Mouse (Mus musculus): ENCODE measurements around the gene Prdm16.

Prdm16 gene

DNA sequence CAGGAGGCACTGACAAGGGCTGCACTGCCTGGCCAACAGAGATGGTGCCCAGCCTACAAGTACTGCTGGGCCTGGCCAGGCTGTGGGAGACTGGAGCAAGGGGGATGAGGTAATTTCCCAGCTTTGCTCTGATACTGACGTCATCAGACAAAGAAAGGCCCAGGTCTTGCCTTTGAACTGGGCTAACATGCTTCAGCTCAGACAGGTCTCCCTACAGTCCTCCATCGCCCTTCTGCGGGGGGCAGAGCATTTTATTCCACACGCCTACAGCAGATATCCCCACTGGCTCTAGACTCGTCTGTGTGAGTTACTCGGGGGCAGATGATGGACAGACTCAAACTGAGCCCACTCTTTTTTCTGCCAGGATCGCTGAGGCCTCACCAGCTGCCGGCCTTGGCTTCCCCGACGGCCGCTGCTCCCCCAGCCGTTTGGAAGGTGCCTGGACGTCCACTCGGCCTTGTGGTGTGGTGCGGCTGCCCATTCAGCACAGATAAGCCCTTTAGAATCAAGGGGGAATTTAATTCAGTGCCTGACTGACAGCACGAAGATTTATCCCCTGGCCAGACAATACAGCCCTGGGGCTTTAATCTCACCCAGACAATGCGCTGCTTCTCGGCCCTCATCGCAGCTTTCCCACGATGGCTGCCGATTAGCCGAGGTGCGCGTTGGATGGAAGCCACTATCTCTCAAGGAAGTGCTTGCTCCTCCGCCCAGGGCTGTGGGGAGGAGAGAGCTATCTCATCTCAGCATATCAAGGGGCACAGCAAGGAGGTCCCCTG, 32.8 kb downstream of the Prdm16 start:
- DNase-seq (ENCODE audit: low read depth, low spot score), result no peak

DNA sequence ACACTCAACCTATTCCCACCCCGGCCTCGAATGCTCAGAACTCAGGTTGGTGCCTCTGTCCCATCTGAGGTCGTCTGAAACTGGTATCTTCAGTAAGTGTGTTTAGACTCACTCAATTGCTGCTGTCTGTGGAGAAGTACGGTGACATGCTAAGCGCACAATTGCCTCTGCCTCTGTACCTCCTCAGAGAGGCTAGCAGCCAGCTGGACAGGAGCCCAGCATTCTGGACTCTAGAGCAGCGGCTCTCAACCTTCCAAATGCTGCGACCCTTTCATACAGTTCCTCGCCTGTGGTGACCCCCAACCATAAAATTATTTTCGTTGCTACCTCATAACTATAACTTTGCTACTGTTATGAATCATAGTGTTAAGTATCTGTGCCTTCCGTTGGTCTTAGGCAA, 34.3 kb downstream of the Prdm16 start:
- DNase-seq (ENCODE audit: low read depth, low spot score), result no peak

DNA sequence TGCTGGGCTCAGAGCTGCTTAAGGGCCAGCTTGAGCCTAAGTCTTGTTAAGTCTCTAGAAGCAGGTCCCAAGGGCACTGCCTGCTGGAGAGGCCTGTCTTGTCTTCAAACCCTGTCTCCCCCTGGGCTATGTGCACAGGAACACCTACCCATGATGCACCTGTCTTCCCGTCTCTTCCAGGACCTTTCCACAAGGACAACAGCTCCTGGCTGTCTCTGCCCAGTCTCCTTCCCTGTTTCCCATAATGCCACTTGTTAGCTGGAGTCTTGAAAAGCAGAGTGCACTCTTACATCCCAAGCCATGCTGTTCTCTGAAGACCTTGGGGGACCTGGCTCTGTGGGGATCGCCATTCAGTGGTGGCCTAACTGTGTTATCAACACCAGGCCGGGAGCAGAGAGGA, 35.7 kb downstream of the Prdm16 start:
- no peak for DNase-seq (ENCODE audit: low read depth, low spot score)

DNA sequence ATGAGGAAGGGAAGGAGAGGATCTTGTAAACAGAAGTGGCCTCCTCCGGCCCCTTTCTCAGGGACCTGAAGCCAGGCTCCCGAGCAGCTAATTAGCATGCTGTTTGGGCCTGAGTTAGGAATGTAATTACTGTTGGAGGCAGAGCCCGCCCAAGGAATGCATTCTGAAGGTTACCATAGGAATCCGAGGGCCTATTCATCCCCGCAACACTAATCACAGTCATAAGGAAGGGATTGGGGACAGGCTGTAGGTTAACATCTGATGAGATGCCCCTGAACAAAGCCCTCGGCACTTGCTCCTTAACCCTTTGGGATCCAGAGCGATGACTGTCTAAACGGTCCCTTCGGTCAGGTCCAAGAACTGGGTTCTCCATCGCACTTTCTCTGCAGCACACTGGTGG, 36.7 kb downstream of the Prdm16 start:
- DNase-seq (ENCODE audit: low read depth, low spot score), result no peak

DNA sequence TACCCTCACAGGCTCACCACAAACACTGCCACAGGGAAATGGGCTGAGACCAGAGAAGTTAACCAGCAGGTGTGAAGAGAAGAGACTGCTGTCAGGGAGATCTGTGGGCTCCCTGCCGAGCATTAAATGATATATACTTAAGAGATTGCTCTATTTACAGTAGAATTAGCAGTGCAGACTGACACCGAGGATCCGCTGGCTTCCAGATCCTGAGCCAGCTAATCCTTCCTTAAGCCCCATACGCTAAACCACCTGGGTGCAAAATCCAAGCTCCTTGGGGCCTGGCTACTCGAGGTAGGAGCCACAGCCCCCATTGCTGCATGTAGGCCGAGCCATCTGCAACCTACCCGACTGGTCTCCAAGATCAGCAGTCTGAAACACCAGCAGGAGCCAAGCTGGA, 38.3 kb downstream of the Prdm16 start:
- no peak for DNase-seq (ENCODE audit: low read depth, low spot score)

DNA sequence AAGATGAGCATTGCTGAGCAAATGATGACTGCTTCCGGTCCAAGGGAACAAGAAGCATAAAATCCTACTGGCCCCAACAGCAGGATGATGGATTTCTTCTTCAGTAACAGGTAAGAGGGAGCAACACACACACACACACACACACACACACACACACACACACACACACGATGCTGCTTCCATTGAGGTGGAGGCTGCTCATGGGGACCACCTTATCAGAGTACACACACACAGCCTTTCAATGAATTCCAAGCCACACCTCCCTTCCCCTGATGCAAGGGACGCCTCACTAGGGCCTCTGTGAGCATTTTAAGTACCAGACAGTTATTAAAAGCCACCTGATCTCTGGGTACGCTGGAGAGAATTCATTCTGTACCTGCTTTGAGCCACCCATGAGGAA, 39.9 kb downstream of the Prdm16 start:
- no peak for DNase-seq (ENCODE audit: low read depth, low spot score)

DNA sequence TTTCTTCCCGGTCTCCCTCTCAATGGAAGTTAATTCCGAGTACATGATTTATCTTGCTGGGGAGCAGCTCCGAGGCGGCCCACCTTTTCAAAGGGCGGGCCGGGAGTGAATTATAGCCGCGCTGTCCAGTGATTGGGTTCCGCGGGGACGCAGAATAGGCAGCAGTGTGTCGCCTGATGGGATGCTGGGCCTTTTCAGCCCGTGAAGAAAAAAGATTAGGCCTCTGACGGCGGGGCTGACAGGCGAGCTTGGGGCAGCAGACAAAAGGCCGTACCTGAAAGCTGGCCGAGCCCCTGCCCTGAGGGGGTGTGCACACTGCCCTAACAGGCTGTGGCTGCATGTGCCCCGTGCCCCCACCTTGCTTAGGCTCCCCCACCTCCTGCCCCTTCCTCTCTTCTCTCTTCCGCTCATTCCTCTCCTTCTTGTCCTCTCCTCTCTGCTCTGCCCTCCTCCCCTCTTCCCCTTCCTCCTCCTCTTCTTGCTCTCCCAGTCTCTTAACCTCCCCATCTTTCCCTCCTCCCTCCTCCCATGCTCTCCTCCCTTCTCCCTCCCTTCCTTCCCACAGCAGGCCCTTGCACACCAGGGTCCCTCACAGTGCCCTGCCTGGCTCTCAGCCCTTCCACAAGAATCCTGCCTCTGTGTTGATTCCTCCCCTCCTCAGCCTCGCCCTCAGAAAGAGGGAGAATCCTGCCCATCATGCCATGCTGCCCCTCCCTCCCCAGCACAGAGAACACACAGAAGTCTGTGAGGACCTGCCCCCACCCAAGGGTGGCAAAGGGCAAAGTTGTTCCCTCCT, 41.7 kb downstream of the Prdm16 start:
- no peak for DNase-seq (ENCODE audit: low read depth, low spot score)

DNA sequence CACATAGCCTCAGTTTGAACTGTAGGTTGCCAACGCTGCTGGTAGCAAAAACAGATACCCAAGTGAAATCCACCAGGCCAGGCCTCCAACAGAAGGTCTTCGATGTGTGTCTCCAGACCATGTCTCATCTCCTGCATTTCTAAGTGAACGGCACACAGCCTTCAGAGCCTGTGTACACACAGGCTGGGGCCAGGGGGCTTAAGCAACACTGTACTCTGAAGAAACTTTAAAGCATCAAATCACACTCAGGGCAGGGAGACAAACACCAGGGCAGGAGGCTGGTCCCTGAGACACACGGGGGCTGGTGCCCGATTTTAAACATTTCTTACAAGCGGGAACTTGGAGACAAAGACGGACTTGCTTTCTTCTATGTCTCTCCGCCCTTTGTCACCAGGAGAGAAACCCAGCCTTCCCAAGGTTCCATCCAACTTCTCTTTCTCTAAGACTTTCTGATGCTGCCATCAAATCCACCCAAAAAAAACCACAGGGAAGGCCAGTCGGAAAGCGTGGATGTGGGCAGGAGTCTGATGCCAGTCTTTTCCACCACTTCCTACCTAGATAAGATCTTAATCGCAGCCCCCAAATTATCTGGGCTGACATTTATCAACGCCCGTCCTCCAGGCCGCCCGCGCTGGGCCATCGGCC, 42.4 kb downstream of the Prdm16 start:
- DNase-seq (ENCODE audit: low read depth, low spot score), result no peak

DNA sequence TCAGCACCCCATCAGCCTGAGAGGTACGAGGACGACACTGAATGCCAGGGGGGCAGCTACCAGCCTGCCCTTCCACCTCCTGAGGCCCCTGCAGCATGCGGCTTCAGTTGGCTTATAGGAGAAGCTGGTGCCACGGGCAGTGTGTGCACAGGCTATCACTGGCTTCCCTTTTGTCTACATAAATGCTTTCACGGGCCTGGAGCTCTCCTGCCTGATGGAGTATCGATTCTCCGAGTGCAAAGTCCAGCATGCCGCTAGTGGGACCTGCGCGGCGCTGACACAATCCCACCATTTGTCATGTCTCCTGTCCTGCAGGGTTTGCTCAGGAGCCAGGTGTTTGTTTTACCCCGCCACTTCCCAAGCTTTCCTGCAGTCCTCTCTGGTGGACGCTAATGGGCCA, 44.1 kb downstream of the Prdm16 start:
- DNase-seq (ENCODE audit: low read depth, low spot score), result no peak

DNA sequence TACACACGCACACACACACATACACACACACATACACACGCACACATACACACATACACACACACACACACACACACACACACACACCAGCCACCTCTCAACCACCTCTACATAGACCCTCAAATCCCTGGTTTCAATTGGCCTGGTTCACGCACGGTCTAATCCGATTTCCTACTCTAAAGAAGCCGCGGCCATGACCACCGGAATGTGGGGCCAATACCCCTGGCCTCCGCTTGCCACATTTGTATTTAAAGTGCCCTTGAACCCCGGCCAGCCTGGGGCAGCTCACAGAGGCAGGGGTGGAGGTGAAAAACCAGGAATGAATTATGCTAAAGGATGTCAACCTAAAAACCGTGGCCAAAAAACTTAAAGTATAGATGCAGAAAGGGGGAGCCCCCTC, 45.8 kb downstream of the Prdm16 start:
- DNase-seq (ENCODE audit: low read depth, low spot score), result no peak

DNA sequence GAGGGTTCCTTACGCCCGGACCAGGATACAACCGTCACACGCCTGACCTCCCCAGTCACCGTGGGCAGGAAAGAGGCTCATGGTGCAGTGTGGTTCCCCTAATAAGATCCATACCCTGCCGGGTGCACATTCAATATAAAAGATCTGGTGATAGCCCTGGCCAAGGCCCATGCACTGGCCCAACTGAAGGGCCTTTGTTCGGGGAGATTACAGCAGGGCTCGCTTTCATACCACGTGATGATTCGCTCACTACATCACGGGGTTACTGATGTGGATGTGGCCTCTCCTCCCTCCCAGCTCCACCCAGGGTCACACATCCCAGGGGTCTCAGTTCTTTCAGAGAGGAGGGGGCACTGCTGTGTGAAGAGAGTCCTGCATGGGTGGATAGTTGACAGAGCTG, 50.3 kb downstream of the Prdm16 start:
- no peak for DNase-seq (ENCODE audit: low read depth, low spot score)

DNA sequence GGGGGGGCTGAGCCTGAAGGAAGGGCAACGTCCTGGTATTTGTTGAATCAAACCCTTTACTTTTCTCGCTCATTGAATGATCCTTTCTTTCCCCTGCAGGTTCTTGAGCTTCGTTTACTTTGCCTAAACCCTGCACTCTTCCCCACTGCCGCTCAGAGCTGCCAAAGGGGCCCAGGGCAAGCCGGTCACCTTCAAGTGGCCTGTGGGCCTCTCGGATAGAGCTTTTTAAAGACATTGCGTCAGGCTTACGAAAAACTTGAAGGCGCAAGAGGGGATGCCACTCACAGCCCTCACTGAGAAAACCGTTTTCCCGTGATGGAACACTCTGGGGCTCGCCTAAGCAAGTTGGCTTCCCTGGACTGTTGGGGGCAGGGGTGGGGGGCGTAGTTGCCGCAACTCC, 50.9 kb downstream of the Prdm16 start:
- no peak for DNase-seq (ENCODE audit: low read depth, low spot score)

DNA sequence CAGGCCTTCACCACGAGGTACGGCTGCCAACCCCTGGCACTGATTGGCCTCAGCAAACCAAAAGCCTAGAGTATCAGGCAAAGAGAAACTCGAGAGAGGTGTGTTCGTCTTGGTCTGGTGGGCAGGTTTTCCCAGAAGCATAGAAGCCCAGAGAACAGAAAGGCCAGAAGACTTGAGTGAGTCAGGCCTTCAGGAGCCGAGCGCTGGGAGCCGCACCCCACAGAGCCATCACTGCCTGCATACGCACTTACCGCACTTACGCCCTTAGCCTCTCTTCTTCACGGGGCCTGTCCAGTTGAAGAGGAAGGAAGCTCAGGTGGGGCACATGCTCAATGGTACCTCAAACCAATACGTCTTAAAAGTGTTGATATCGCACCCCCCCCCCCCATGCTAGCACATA, 53.0 kb downstream of the Prdm16 start:
- DNase-seq (ENCODE audit: low read depth, low spot score), result no peak

DNA sequence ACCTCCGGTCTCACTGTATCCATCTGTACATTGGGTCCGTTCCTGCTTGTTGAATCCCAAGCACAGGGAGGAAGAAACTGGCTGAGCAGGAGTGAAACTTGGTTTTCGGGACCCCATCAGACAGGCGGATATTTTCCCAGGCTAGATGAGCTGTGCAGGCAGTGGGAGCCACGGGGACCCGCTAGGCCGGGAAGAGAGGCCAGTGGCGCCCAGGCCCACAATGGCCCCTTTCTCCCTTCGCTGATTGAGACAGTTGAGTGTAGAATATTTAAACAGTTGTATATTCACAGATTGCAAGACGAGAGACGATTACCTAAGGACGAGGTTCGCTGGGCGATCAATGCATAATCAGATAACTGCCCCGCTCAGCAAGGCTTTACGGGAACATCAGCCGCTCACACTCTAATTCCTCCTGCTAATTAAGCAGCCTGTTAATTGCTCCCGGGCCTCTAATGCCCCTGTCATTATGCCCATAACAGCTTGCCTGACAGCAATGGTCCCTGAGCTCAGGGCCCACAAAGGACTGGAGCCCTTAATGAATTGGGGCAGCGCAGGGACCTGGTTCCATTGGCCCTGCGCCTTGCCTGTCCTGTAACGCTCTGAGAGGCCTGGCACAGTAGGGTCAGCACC, 54.0 kb downstream of the Prdm16 start:
- no peak for DNase-seq (ENCODE audit: low read depth, low spot score)

DNA sequence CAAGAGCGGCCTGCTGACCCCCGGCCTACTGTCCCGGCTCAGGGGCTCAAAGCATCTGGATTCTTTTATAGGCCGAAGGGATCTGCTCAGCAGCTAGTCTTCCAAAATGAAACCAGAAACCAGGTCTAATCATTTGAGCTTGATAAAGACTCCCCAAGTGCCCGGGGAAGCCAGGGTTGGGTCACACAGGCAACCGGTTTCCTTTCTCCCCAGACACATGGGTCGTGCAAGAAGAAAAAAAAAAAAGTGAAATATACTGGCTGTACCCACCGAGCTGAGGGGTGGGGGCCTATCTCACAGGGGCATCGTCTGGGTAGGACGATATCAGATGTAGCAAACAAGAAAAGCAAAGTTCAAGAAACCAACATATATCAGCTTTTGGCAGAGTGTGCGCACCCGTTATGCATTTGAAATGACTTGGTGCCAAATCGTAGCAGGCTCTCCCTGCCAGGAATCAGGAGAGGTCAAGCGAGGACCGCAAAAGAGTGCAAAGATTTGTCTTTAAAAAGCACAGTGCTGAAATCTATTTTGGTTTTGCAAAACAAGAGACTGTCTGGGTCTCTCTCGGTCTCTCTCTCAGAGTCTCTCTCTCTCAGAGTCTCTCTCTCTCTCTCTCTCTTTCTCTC, 55.3 kb downstream of the Prdm16 start:
- no peak for DNase-seq (ENCODE audit: low read depth, low spot score)

DNA sequence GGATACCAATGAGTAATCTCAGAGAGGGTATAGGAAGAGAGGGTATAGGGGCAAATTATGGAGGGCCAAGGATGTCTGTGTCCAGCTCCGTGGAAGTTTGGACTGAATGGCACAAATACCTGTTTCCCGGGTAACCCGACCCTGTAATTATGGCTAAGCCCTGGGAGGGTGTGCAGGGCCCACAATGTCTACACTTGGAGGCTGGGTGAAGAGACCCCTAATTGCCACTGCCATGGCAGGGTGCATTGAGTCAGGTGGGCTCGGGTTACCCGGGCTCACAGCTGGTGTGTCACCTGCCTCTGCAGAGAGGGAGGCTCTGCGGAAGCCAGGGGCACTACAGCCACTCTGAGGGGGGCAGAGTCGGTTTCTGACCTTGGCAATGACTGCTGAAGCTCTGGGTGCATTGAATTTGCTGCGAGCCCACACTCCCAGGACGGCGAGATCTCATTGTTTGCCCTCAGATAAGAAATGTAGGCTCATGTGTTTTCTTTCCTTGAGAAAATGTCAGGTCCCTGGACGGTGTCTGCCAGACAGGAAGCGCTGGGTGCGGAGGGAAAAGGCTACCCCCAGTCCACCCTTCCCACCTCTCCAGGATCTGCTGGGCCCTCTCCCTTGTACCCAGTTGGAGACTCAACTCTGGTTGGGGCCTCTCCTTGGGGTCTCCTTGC, 62.3 kb downstream of the Prdm16 start:
- DNase-seq (ENCODE audit: low read depth, low spot score), result no peak

DNA sequence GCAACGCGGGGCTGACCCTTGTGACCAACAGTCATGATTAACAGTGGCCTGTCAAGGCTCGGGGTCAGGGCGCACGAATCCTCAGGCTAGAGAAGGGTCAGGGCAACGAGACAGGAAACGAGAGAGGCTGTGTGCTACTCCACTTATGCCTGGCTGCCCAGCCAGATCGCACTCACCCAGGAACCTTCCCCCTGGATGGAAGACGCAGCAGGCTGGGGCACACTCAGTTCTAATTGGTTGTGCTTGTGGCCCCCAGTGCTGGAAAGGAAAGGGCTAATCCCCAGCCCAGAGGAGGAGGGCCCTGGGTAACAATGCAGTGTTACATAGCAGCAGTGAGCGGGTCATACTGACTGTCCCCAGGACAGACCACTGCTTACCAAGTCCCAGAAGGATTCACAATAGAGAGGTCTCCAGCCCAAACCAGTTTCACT, 66.2 kb downstream of the Prdm16 start:
- DNase-seq (ENCODE audit: low read depth, low spot score), result no peak

DNA sequence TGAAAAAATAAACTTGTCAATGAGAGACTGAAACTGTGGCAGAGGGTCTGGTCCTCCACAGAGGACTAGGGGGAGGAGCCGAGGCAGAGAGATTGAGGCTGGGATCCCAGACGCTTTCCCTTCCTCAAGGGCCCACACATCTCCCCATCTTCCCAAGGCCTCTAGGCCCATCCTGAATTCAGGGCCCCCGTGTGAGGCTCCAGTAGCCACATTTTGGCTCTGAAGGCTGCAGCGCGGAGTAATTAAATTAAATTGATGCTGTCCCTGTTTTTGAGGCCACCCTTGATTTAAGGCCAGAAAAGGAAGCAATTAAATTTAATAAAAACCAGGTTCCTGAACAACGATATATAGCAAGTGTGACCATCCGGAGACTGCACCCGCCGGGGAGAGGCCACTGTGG, 66.8 kb downstream of the Prdm16 start:
- DNase-seq (ENCODE audit: low read depth, low spot score), result no peak

DNA sequence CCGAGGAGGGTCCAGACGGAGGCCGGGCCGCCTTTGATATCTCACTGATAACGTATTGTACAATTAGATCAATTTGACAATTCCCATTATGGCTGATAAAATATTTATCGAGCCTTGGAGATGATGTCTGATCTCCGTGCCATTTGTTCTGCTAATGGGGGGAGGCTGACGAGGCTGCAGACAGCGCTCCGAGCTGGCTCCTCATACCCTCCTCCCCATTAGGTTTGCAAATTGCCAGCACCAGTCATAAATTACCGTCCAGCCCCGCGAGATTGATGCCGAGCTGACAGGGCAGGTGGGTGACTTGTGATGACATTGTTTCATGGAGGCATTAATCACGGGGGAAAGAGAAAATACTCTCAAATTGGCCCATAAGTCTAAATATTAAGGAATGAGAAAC, 67.9 kb downstream of the Prdm16 start:
- no peak for DNase-seq (ENCODE audit: low read depth, low spot score)

DNA sequence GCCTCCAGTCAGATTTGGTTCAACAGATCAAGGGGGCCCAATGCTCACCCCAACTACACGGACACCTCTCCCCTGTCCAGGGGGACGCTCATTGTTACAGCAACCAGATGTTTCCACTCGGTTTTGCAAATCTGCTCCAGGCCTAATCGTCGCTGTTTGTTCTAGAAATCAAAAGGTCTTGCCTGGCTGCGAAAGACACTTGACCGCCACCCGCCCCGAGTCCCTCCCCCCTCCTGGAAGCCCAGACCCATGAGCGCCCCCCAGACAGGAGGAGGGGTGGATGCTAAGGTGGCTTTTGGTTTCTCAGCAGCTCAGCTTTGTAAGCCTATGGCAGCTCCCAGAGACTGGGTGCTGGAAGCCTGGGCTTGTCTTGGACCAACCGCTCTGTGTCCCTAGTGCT, 68.7 kb downstream of the Prdm16 start:
- no peak for DNase-seq (ENCODE audit: low read depth, low spot score)

DNA sequence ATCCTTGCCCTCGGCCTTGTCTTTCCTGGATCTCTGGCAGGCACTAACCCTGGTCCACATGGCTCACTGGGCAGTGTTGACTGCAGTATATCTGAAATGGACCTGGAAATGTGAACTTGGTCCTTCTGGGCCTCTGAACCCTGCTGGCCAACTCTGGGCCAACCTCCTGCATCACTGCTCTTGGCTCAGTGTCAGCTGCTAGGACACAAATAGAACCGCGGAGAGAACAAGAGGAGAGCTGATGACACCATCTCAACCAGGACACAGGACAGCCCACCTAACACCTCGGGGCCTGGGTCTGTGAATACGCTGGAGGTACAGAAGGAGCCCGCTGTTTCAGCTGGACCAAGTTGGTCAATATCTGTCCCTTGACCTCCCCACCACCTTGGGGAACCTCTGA, 73.5 kb downstream of the Prdm16 start:
- DNase-seq (ENCODE audit: low read depth, low spot score), result no peak

All from skeletal muscle tissue, adult 2 months (tissue).